Mouse (Mus musculus) A20 (cell line): Measurements from ENCODE around the gene Slc6a9.

Source experiments
- DNase-seq: peaks from one replicate; pipeline ENCODE4 v3.0.0-alpha.2; 2011; ENCODE audit warnings: low read depth, low spot score

The Slc6a9 gene

DNA sequence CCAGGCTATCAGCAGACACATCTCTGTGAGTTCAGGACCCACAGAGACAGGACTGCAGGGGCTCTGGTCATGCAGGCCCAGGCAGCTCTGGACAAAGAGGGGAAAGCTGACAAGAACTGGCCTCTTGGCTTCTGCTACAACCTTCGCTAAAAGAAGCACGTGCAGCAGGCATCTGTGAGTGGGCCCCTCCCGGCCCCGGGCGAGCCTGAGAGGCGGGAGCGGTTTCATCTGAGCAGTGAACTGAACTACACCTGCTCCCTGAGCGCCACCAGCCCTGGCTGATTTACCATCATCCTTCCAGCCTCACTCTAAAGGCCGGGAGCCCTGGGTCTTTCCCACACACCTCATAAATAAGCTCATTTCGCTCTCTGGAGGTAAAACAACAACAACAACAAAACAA lies 44.0 kb downstream of the Slc6a9 start:
- peak; percentile 39 for DNase-seq

DNA sequence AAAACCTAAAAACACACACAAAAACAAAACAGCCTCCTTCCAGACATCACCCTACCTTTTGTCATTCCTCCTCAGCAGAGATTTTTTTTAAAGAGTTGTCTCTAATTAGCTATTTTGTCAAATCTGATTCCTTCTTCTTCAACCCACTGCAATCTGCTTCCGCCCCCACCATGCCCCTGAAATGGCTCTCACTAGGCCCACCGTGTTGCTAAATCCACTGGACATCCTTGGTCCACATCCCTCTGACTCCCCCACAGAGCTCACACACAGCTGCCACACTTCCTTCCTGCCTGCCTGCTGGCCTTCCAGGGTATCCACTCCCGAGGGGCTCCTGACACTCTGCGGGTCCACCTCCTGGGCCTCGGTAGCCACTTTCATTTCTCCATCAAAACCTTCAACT lies 44.4 kb downstream of the Slc6a9 start:
- no peak for DNase-seq

DNA sequence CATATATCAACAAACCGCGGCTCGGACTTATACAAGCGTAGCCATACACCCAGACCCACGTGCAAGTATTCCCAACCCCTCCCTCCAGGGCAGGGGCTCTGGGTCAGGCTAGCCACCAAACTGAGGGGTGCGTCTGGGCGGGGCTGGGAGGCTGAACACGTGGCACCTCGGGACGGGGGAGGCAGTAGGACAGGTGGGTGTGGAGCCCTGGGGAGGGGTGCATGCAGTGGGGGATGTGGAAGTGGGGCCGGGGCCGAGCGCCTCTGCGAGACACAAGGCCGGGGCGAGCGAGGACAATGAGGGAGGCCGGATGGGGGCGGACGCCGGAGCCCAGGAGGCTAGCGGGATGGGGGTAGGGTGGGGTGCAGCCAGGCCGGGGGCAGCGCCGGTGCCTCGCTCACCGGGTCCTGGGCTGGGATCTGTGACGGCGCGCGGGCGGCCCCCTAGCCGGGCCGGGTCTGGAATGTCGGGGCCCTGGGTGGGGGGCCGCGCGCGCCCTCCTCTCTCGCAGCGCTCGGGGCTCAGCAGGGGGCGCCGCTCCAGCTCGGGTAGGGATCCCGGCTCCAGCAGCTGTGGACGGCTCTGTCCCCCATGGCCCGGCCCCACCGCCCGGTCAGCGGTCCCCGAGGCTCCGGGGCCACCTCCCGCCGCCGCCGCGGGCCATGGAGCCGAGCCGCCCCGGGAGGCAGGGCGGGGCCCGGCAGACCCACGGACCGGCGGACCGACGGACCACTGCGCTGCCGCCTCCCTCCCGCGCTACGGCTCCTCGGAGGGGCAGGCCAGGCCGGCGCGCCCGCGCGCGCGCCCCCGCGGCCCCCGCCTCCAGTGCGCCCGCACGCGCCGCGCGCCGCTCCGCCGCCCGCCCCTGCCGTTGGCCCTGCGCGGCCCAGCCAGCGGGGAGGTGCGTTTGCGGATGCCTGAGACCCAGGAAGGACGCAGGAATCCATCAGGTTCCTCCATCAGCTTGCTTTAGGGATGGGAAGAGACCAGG lies 48.7 kb downstream of the Slc6a9 start, which contains the start of gene B4galt2:
Gene B4galt2 (minus strand): TSS at position 787 of the 991 bp plus-strand sequence.
- no peak for DNase-seq

DNA sequence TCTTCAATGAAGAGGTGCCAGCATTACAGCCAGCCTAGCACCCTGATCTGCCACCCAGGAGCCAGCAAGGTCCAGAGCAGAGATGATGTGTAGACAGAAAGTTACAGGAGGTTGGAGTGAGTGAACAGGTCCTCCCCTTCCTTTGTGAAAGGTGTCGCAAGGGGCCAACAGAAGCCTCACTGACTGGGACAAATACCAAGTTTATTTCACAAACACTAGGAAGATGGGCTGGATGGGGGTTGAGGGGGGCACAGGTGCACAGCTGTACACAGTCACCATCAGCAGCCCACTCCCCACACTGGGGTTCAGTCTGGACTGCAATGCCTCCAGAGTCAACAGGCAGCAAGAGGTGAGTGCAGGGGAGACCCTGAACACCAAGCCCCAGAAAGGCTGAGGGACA lies 49.8 kb downstream of the Slc6a9 start:
- no peak for DNase-seq

DNA sequence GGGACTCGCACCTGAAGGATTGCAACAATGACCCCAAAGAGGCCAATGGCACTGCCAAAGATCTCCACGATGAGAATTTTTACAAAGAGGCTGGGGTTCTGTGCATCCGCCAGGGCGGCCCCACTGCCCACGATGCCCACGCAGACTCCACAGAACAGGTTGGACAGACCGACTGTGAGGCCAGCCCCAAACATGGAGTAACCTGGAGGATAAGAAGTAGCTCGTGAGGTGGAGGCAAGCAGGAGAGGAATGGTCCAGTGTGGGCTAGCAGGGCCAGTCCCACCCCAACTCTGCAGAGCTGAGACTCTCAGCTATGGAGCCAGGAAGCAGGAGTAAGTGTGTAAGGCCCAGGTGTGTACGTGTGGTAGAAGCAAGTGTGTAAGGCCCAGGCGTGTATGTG lies 50.8 kb downstream of the Slc6a9 start:
- no peak for DNase-seq

DNA sequence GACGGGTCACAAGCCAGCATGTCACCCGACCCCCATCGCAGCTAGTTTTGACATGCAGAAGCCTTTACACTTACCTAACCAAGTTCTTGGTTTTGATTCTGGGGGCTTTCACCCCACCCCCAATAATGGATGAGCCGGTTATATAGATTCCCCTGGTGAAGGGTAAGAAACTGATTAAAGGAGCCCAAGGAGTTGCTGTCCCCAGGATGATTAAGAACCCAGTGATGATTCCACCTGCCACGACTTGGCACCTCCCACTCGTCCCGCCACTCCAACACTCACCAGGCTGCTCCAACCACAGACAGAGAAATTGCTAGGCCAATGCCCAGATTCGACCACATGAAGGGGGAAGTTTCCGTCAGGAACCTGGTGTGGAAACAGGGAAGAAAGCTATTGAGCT lies 51.7 kb downstream of the Slc6a9 start:
- no peak for DNase-seq

DNA sequence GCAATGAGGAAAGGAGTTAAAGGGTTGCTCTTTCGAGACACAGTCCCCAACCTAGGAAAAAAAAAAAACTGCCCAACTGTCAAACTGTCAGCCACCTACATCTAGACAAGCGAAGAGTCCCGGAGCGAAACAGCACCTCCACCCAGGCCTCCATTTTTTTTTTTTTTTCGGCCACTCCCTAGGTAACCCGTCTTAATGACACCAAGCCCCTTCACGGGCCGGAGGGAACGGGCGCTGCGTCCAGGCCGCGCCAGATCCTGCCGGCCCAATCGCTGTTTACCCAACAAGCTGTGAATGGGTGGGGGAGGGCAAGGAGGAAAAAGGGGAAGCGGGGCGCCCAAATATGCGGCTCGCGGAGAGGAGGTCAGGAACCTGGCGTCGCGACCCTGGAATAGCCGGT lies 52.3 kb downstream of the Slc6a9 start:
- DNase-seq = no peak

DNA sequence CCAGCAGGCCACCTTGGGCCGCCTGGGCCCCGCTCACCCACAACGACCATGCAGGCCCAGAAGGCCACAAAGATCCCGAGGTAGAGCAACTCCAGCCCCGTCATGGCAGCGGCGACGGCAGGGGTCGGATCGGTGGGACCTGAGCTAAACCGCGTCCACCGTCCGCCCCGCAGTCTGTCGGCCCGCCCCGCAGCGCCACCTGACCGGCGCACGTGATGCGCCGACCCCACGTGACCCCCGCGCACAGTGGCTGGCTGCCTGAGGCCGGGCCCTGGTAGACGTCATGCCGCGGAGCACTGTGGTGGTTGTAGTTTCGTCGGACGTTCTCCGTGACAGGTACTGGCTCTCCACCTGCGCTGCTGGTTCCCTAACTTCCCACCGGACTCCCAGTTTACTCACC lies 52.8 kb downstream of the Slc6a9 start, which contains the start of gene Atp6v0b:
Gene Atp6v0b (minus strand): TSS at position 201 of the 400 bp plus-strand sequence.
- DNase-seq = peak; percentile 91

DNA sequence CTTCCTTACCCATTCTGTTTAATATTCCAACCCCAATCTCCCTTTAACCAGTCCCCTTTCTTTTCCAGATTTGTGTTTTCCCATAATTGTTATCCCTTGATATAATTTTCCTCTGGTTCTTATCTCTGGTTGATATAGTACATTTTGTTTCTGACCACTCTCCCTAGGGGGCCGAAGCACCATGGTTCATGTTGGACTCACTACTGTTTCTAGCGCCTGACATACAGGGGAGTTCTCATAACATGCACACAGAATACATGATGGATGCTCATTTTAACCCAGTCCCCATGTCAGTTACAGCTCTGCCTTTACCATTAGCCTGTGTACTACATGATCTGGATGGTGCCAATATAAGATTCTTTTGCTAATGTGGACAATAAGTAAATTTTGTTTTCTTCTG lies 53.6 kb downstream of the Slc6a9 start:
- DNase-seq = no peak

DNA sequence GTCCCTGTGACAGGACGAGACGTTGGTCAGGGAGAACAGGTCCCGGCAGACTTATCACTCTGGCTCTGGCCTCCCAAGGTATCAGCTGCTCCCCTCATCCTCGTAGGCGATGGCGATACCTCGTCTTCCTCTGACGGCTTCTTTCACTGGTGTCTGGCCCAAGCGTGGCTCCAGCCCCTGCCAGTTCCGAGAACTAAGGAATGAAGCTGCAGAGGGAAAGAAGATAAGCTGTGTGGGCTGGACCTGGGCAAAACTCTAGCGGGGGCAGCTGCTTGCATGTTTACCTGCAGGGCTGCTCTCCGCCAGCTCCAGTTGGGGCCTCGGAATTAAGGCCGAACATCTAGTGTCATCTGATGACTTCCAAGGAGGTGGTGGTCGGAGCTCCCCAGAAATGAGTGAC lies 55.2 kb downstream of the Slc6a9 start:
- no peak for DNase-seq

DNA sequence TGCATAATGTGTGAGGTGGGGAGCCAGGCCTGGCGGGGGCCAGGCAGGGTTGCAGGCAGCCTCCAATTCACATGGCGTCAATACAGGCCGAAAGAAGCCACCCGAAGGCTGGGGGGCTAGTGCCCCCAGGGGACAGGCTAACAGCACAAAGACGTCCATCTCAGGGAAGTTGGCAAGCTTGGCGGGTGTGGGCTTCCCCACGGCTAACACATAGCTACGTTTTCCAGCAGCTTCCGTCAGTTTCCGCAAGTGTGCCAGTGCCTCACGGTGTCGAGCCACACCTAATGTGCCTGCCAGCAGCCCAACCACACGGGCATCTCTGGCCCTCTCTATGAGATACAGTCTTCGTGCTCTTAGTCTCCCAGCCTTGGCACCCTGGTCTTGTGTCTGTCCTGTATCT lies 55.7 kb downstream of the Slc6a9 start:
- no peak for DNase-seq

DNA sequence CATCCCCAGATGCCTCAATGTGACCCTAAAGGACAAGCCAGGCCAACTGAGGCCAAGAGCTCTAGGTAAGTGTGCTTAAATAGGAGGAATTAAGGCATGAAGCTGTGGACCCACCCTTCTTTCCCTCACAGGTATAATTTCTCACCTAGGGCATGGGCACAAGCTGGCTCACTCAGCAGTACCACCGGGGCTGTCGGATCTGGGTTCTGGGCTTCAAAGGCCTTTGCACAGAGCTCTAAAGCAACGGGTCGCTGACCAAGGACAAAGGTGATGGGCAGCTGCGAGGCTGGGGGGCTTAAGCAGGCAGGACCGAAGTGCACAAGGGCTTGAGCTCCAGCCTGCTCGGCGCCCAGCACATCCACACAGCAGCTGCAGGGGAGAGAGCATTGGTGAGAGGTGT lies 56.4 kb downstream of the Slc6a9 start:
- no peak for DNase-seq

DNA sequence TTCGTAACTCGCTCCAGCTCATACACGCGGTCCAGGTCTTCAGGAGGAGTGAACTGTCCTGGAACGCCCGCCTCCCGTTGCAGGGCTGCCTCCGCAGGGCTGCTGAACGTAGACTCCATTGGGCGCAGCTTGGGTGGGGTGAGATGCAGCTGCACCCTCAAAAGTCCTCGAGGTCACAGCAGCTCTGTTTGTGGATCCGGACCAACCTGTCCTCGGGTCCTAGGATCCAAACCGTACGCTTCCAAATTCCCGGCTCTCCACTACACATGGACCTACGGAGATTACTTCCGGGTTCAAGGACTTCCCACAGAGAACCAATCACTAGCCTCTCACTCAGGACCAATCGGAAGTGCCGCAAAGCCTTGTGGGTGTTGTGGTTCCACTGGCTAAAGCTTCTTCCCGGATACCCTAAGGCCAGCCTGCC lies 57.4 kb downstream of the Slc6a9 start, which contains the start of gene Dph2:
Gene Dph2 (minus strand): TSS at position 295 of the 424 bp plus-strand sequence.
- DNase-seq = peak; percentile 89

DNA sequence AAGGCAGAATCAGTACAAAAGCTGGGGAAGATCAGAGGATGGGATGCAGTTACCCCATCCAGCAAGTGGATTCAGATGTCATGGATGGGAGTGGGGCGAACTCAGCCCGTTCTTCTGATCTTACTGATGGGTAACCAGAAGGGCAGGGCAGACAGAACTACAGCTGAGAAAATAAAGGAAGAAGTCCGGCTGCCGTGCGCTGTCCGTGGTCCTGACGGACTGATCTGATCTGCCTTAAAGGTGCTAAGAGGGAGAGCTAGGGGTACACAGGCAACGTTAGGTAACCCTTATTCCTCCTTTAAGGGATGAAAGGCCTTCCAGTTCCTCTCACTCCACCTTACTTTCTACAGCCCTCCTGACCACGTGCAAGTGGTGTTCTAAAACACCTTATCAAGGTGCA lies 59.1 kb downstream of the Slc6a9 start:
- DNase-seq = peak; percentile 49

DNA sequence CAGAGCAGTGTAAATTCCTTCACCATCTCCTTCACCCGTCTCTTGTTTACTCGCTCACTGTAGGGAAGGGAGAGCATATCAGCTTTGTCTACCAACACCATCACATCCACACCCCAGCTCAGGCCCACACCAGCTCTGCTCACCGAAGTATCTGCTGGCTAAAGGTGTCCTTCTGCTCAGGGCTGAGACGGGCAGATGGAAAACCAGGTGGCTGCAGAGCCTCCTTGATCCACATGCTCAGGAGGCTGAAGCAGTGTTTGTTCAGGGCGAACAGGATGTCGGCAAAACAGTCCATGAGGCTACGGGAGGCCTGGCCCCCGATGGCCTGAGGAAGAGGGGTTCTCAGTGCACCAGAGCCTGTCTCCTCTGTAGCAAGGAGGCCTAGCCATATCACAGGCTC lies 60.3 kb downstream of the Slc6a9 start:
- no peak for DNase-seq

DNA sequence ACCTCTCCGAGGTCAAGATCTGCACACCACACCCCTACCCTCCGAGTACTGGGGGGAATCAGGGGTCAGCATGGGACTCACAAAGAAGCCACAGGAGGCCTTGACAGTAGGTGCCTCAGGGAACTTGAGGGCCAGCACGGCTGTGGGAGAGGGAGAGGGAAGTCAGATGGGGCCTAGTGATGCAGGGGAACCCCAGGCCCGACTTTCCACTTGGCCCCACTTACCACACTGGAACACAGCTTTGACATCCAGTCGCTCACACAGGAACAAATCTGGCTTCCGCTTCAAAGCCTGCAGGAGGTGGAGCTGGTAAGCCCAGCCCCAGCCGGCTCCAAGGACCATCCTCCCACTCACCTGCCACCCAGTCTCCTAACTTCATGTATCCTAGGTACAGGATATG lies 61.0 kb downstream of the Slc6a9 start:
- no peak for DNase-seq

DNA sequence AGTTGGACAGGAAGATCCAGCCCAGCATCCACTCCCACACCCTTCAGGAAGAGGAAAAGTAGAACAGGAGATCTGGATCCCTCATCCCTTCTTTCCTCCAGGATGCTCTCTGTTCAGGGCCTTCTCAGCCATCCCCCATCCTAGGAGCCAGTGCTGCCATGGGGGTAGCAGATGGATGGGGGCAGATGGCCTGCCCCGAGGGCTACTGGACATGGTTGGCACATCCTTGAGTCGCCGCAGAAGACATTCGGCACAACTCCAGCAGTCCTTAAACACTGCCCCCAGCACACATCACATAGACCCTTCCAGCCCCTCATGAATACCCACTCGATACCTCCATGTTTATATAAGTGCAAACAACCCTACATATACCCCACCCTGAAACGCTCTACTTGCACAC lies 61.7 kb downstream of the Slc6a9 start:
- DNase-seq = no peak

DNA sequence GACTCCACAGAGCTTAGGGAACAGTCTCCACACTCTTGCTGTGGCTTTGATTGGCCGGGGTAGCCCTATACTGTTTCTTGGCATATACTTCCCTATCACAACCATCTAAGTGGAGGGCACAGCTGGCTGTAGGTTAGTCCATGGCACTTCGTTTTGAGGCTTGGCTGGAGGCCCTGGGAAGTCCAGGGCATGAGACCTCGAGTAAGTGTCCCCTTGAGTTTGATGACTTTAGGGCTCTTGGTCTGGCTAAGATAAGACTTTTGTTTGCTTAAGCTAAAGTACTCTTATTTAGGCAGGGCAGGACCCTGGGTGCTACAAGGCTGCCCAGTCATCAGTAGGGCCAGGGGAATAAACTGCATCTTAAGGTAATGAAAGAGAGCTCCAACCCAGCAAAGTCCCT lies 63.8 kb downstream of the Slc6a9 start:
- no peak for DNase-seq

DNA sequence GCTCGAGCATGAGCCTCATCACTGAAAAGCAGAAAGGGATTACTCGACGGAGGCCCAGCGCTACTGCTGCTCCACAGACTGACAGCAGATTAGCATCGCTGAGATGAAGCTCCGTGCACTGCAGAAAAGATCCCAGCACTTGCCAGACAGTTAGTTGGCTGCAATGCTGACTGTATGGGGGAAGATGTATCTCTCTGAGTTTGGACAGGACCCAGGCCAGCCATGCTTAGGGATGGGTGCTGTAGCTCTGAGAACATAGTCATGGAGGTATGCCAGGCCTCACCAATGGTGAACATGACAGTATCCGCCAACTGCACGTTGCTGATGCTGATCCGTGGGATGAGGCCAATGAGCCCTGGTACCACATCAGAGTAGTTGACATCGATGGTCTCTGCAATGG lies 69.8 kb downstream of the Slc6a9 start:
- DNase-seq = no peak

DNA sequence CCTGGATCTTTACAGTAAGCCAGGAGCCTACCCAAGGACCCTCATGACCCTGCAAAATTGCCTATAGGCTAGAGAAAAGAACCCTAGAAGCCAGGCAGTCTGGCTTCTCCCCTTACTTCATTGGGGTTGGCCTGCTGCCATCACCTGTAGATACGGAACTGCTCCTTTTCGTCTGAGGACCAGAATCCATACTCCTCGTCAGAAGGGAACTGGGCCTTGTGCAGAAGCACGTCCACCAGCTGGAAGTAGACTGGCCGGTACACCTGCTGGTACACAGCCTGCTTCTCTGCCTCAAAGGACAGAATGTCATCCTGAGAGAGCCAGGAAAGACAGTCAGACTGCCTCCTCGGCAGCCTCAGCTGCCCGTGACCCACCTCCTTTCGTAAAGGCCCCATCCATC lies 70.5 kb downstream of the Slc6a9 start:
- DNase-seq = no peak

DNA sequence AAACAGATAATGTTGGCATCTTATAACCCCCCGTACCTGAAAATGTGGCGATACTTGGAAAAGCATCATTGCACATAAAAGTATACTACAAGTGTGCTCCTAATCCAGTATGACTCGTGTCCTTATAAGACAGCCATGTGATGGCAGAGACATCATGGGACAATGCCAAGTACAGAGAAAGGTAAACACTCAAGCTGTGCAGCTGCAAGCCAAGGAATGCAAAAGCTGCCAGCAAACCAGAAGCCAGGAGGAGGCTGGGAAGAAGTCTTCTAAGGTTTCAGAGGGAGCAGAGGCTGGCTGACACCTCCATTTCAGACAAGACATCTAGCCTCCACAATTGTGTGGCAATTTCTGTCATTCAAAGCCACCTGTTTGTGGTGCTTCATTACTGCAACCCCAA lies 71.9 kb downstream of the Slc6a9 start:
- DNase-seq = no peak

DNA sequence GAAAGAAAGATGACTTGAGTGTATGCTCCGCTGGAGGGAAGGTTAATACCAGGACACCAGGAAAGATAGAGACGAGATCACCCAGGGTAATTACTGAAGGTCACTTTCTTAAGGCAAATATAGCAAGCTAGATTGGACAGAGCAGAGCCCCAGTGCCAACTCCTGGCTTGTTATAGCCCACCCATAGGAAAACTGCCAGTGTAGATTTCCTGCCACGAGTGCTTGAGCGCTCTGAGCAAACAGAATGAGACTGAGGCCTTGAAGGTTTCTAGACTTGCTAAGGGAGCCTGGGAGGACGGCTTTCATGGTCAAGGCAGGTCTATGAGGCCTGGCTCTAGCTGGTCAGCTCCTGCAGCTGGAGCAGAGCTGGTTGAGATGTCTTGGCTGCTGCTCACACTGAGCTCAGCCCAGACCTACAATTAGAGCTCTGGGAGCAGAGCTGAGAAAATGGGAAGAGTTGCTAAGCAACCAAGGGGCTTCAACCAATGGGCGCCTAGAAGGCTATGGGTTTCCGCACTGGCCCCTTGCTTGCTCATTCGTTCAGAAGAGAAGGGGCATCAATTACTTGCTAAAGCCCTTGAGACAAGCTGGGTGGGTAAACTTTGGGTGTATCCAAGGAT lies 74.6 kb downstream of the Slc6a9 start:
- no peak for DNase-seq

DNA sequence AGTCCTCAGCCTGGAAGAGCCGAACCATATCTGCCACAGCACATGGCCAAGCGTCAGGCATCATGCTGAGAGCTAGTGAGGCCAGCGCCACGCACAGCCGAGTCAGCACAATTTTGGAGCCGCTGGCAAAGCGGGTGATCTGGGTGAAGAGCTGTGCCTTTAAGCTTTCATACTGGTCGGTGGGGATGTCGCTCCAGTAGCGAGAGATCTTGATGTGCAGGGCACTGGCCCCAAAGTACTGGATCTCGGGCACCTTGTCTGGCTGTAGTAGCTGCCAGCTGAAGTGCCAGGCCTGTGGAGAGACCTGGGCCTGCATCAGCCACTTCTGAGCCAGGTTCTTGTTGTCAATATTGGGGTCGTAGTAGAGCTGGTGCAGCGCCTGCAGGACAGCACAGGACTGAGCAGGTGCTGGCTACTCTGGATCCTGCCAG lies 77.8 kb downstream of the Slc6a9 start:
- no peak for DNase-seq
